Mouse (Mus musculus) left cerebral cortex, adult 2 months (tissue): Measurements from ENCODE around the gene Slc12a4. TPM values are rescaled to one million over a fixed set of nuclear protein-coding genes. Genes with fewer than 3 reads are reported as not detected.
A peak's percentile ranks its signal among the peaks of the same experiment; 100 is the strongest.

Experiments
- DNase-seq, 2 experiments: peaks; one replicate each; pipeline ENCODE4 v3.0.0; 2021 to 2022; ENCODE audit warnings: low spot score in 2 of 2, mixed read lengths in 1 of 2; ENCODE audit errors: extremely low spot score in 1 of 2
- H3K27ac ChIP-seq: fragments of 200-600 bp; 2 replicates; pipeline ENCODE4 v1.8.1; 2022
- H3K4me3 ChIP-seq: fragments of 200-600 bp; 2 replicates; pipeline ENCODE4 v1.8.1; 2022
- CTCF ChIP-seq: fragments of 200-600 bp; IDR thresholded peaks from 2 replicates; pipeline ENCODE4 v1.8.1; 2022; ENCODE audit warnings: antibody characterized with exemption, mild to moderate bottlenecking, moderate library complexity
- intact Hi-C: fragments of 180-260 bp; cut with DNase I; formaldehyde crosslinking; loops from one replicate; pipeline ENCODE4 v1.15.1; 2025
- total RNA-seq, 2 experiments: library from RNA; stranded (reverse); gene quantifications; 2 replicates each; pipeline ENCODE4 v1.2.3; 2021

The Slc12a4 gene
- total RNA-seq, 2 experiments from 2014 or later = 18.2 to 19.8 TPM

GRCm38 (mm10) chr8:105938306-105938669 lies 27.6 kb downstream of the Slc12a4 start, which contains the start of gene Psmb10:
TSS of gene Psmb10 (minus strand) at chr8:105938444.
- Histone ChIP-seq H3K4me3 (peak within 1 kb of the TSS; percentile 70), H3K27ac (peak within 1 kb of the TSS; percentile 98)
- intact Hi-C loops = no loop called here
- TF ChIP-seq CTCF = no peak
- DNase-seq = no peak

DNA sequence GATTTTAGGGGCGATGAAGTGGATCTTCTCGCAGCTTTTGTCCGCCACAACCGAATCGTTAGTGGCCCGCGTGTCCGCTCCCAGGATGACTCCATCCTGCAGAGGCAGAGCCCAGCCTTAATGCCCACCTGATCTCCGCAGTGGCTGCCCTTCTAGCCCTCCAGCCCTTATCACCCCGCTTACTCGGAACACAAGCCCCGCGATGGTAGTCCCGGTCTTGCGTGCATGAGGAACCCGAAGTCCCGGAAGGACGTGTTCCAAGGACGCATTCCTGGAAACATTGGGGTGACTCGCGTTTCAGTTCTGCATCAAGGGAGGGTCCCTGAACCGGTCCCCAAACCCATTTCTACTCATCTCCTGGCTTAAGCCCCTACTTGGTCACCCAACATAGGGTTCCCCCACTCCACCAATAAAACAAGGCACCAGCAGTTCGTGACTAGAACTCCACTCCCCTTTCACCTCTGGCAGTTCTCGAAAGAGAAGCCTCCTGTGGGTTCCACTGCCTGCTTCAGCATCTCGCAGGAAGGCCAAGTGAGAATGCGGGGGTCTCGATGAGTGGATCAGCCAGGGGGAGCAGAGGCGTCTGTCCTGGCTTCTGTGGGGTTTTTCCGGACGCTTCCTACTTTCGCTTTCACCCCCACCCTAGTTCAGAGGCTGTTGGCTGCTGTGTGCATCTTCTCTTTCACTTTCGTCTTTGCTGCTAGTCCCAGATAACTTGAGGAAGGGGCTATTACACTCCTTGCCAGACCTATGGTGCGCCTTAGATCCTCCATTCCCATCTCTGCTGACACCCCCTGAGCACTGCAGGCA lies 28.2 kb downstream of the Slc12a4 start:
- DNase-seq = peak in 1 of 2 experiments; percentile 53
- H3K4me3 ChIP-seq = peak overlapping the region; percentile 70
- peak overlapping the region; percentile 98 for H3K27ac ChIP-seq
- intact Hi-C loops = no loop called here
- TF ChIP-seq CTCF = no peak

GRCm38 (mm10) chr8:105936866-105937475 lies 28.9 kb downstream of the Slc12a4 start:
- no peak for TF ChIP-seq CTCF
- peak; percentile 84 to 86 for DNase-seq
- H3K4me3 ChIP-seq = peak overlapping the region; percentile 70
- intact Hi-C loops = no loop called here
- H3K27ac ChIP-seq = peak overlapping the region; percentile 98

GRCm38 (mm10) chr8:105935863-105936603 lies 29.9 kb downstream of the Slc12a4 start:
- no peak for TF ChIP-seq CTCF
- intact Hi-C loops = no loop called here
- H3K4me3 ChIP-seq = peak overlapping the region; percentile 70
- H3K27ac ChIP-seq = peak overlapping the region; percentile 98
- DNase-seq = no peak

DNA sequence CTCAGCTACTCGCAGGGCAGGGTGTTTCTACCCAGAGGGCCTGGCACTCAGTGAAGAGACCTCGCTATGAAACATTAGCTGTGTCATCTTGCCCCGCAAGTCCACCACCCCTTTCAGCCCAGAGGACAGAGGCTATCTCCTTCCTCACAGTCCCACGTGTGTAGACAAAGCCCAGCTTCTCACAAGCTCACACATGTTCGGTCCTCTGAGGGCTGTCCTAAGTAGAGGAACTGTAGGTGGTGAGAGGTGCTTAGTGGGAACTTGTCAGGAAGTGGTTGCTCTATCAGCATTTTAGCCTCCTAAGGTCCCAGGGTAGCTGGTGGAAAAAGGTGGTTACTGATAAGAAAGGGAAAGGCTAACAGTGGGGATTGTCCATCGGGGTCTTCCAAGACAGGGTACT lies 30.8 kb downstream of the Slc12a4 start:
- Histone ChIP-seq H3K4me3 (no peak overlapping the region), H3K27ac (no peak overlapping the region)
- TF ChIP-seq CTCF = no peak
- intact Hi-C loops = no loop called here
- DNase-seq = no peak

GRCm38 (mm10) chr8:105933762-105934161 lies 32.1 kb downstream of the Slc12a4 start, which contains the start of gene Ctrl:
TSS of gene Ctrl (minus strand) at chr8:105933862.
- Histone ChIP-seq H3K27ac (no peak within 1 kb of the TSS), H3K4me3 (no peak within 1 kb of the TSS)
- intact Hi-C loops = no loop called here
- no peak for TF ChIP-seq CTCF
- no peak for DNase-seq

GRCm38 (mm10) chr8:105932525-105932924 lies 33.4 kb downstream of the Slc12a4 start:
- TF ChIP-seq CTCF = no peak
- DNase-seq = no peak
- intact Hi-C loops = no loop called here
- H3K4me3 ChIP-seq = no peak overlapping the region
- no peak overlapping the region for H3K27ac ChIP-seq

DNA sequence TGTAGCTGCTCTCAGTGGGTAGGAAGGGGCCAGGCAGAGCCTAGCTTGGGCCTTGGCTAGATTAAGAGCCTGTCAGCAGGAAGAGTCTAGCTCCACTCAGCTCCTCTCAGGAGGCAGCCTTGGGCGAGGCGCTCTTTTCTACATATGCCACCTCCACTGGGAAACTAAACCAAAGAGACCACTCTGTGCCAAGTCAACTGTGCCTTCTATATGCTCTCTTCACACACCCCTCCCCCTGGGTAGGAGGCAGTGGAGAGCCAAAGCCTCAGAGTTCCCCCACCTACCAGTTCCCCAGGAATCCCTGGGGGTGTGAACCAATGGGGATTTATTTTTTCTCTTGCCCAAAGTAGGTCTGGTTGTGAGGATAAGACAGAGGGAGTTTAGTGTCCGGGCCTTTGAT lies 34.6 kb downstream of the Slc12a4 start:
- DNase-seq = no peak

DNA sequence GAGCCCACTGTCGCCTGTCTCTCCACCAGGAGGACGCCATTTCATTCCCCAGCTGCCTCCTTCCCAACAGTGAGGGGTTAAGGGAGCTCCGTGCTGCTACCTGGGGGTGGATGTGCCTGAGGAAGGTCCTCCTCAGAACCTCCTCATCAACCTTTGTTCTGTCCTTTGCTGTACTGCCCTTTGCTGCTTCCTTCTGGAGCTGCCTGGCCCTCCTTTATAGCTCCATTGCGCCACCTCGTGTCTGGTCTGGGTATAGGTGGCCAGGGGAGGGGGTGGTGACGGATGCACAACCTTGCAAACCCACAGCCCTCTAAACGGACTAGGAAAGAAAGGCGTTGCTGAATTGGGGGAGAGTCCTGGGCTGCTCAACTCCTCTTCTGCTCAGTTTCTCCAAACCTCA lies 35.3 kb downstream of the Slc12a4 start:
- Histone ChIP-seq H3K27ac (peak overlapping the region; percentile 82), H3K4me3 (no peak overlapping the region)
- peak; percentile 74 to 92 for DNase-seq
- peak; percentile 92 for TF ChIP-seq CTCF
- intact Hi-C loops = loop anchor here (1.0 to 2.0 kb wide), 4 partner anchors 38 to 216 kb away; partner anchors contain the start of genes Nrn1l and Thap11

More for the DNA sequence above, 34.6 kb downstream of the Slc12a4 start:
- TF ChIP-seq CTCF = no peak
- peak overlapping the region; percentile 82 for H3K27ac ChIP-seq
- intact Hi-C loops = loop anchor here (2.0 kb wide), 3 partner anchors 38 to 96 kb away; partner anchors contain the start of genes Nrn1l and Thap11
- H3K4me3 ChIP-seq = no peak overlapping the region

GRCm38 (mm10) chr8:105925123-105925522 lies 40.8 kb downstream of the Slc12a4 start:
- TF ChIP-seq CTCF = no peak
- peak overlapping the region; percentile 80 for H3K27ac ChIP-seq
- no peak overlapping the region for H3K4me3 ChIP-seq
- intact Hi-C loops = no loop called here
- no peak for DNase-seq

- Histone ChIP-seq H3K4me3 (no peak overlapping the region), H3K27ac (peak overlapping the region; percentile 38; the same call in 1 of the 2 replicates)
- intact Hi-C loops = no loop called here
- no peak for TF ChIP-seq CTCF
- peak in 1 of 2 experiments; percentile 20 for DNase-seq
Observed at GRCm38 (mm10) chr8:105919390-105919789, 46.5 kb downstream of the Slc12a4 start.
